ENCODE assay signal across 23 mouse cellular contexts in genomic region chr9:62819494-62819893, GRCm38 (mm10). TPM values are rescaled to one million over a fixed set of nuclear protein-coding genes. Genes with fewer than 3 reads are reported as not detected.
"Had no signal": no experiment of that assay in that cellular context is flagged by ENCODE, and none has a peak within 500 bp of the region (broad histone marks: within the 10 kb centered on the region; RNA-seq: fewer than 3 reads in every experiment).

No protein-coding gene starts in this region.

- DNase-seq: gastrocnemius, postnatal 25 days; heart, postnatal 14 days; heart, postnatal 36 days; kidney, adult 2 months; kidney, adult 9 months; kidney, postnatal 14 days; kidney, postnatal 36 days; layer of hippocampus, adult 9-11 months; layer of hippocampus, postnatal 36 days; left cerebral cortex, postnatal 4 days had no signal

- H3K36me3 ChIP-seq: heart, embryonic 10.5 days; heart, embryonic 12.5 days; hindbrain, embryonic 13.5 days; hindbrain, embryonic 15.5 days; kidney, embryonic 15.5 days; limb, embryonic 13.5 days; limb, embryonic 15.5 days; liver, embryonic 12.5 days had no signal

- H3K27ac ChIP-seq: heart, embryonic 10.5 days; hindbrain, embryonic 13.5 days; hindbrain, embryonic 15.5 days; hindbrain, postnatal 0 days; kidney, embryonic 15.5 days; kidney, postnatal 0 days; limb, embryonic 13.5 days; limb, embryonic 15.5 days; liver, embryonic 12.5 days; liver, embryonic 14.5 days had no signal

- H3K9me3 ChIP-seq: heart, embryonic 10.5 days; heart, embryonic 12.5 days; hindbrain, embryonic 13.5 days; hindbrain, embryonic 15.5 days; kidney, embryonic 15.5 days; limb, embryonic 15.5 days; liver, embryonic 12.5 days had no signal

- H3K4me1 ChIP-seq: kidney, embryonic 15.5 days; limb, embryonic 13.5 days; limb, embryonic 15.5 days had no signal

- H3K27me3 ChIP-seq: heart, embryonic 12.5 days; hindbrain, embryonic 13.5 days; hindbrain, embryonic 15.5 days; kidney, embryonic 15.5 days; limb, embryonic 13.5 days; limb, embryonic 15.5 days; liver, embryonic 12.5 days had no signal

- H3K4me3 ChIP-seq: heart, embryonic 10.5 days; heart, embryonic 12.5 days; hindbrain, embryonic 13.5 days; hindbrain, embryonic 15.5 days; kidney, embryonic 15.5 days; limb, embryonic 13.5 days; limb, embryonic 15.5 days; liver, embryonic 12.5 days had no signal

- ATAC-seq: hindbrain, postnatal 0 days; intestine, embryonic 16.5 days; liver, embryonic 12.5 days had no signal

- H3K4me2 ChIP-seq: heart, embryonic 12.5 days; hindbrain, embryonic 13.5 days; hindbrain, embryonic 15.5 days; kidney, embryonic 15.5 days; limb, embryonic 13.5 days; limb, embryonic 15.5 days; liver, embryonic 12.5 days had no signal

- H3K9ac ChIP-seq: heart, embryonic 12.5 days; hindbrain, embryonic 13.5 days; hindbrain, embryonic 15.5 days; kidney, embryonic 15.5 days; limb, embryonic 13.5 days; limb, embryonic 15.5 days; liver, embryonic 12.5 days; liver, embryonic 14.5 days had no signal

RNA-seq across cellular contexts. Expression of gene Calml4, which starts 38.4 kb away (rescaled TPM):
- total RNA-seq: left cerebral cortex, adult 18-20 months had no signal
